Mouse (Mus musculus) T-helper 17 cell (primary cell): ENCODE measurements around the gene Shisa5.

Experiments used
- in situ Hi-C, 2 experiments: fragments of 300-600 bp; cut with MboI, MseI; formaldehyde crosslinking; loops; 1 replicate in 1 of 2; 2 replicates in 1 of 2; pipeline ENCODE4 v1.15.1; 2025; ENCODE audit warnings: high pct_unique_total_duplicates in 2 of 2

The Shisa5 gene

DNA sequence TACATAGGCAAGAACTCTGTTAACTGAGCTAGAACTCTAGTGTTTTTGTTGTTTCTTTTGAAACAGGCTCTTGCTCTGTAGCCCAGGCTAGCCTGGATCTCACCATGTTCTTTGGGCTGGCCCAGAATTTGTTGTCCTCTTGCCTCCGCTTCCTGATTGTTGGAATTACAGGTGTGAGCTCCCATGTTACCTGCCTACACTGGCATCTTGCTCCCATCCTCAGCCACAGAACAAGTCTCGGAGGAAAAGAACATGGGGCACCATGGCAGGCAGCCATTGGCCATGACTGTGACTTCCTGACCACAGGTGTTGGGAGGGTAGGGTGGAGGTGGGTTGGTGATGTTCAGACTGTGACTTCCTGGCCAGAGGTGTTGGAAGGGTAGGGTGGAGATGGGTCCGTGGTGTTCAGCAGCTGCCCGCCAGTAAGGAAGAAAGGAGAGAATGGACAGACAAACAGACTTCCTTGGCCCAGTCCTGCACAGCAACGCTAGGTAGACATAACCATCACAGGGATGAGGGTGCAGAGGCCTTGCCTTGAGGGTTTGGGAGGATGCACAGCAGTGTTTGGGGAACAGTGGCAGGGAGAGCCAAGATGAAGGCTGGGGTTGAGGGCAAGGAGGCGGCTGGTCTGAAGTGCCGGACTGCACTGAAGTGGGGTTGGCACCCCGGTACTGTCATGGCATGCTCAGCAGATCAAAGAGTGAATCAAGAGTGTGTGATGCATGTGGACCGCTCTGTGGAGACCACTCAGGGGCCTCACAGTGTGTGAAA, 14.3 kb downstream of the Shisa5 start:
- in situ Hi-C loops = loop anchor here (5.0 to 25.0 kb wide), 6 partner anchors 400 to 1860 kb away; partner anchors contain the start of genes Dalrd3 (in 1 of the 2), Fam240a (in 1 of the 2), Impdh2 (in 1 of the 2) and Ndufaf3 (in 1 of the 2)

GRCm38 (mm10) chr9:109053366-109053765, 15.0 kb downstream of the Shisa5 start:
- in situ Hi-C loops = loop anchor here (5.0 to 25.0 kb wide), 6 partner anchors 401 to 1859 kb away; partner anchors contain the start of genes Dalrd3 (in 1 of the 2), Fam240a (in 1 of the 2), Impdh2 (in 1 of the 2) and Ndufaf3 (in 1 of the 2)

GRCm38 (mm10) chr9:109053851-109054250, 15.5 kb downstream of the Shisa5 start:
- in situ Hi-C loops = loop anchor here (5.0 to 25.0 kb wide), 6 partner anchors 402 to 1858 kb away; partner anchors contain the start of genes Dalrd3 (in 1 of the 2), Fam240a (in 1 of the 2), Impdh2 (in 1 of the 2) and Ndufaf3 (in 1 of the 2)

GRCm38 (mm10) chr9:109054712-109055111, 16.3 kb downstream of the Shisa5 start:
- in situ Hi-C loops = loop anchor here (5.0 to 25.0 kb wide), 7 partner anchors 52 to 1858 kb away; partner anchors contain the start of genes Dalrd3 (in 1 of the 2), Fam240a (in 1 of the 2), Impdh2 (in 1 of the 2) and Ndufaf3 (in 1 of the 2)

DNA sequence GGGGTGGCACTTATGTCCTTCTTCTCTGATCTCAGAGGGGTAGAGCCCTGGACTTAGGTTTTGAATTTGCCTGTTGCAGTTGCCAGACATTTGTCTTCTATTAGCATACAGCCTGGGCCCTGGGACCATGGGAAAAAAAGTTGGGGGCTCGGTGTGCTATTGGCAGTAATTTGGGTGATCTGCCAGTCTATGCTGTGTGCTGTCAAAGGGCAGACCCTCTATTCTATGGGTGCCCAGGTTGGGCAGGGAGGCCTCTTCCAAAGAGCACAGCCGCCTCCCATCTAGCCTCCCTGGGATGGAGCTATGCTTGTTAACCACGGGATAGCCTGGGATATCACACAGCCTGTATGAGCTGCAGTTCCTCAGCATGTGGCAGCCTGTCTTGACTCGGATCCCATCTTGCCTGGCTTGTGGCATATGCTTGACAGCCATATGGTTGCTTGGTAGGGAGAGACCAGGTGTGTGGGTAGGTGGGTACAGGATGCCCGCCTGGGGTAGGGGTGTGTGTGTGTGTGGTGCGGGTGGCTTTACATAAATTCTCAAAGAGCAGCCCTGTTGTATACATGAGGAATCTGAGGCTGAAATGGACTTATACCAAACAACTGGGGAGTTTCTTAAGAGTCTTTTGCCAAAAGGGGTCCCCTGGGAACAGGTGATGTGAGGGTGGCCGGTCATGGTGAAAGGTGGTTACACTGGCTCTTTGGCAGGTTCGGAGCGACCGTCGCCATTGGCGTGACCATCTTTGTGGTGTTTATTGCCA, 17.1 kb downstream of the Shisa5 start:
- in situ Hi-C loops = loop anchor here (5.0 to 25.0 kb wide), 6 partner anchors 53 to 1857 kb away; partner anchors contain the start of genes Dalrd3 (in 1 of the 2), Fam240a (in 1 of the 2), Impdh2 (in 1 of the 2) and Ndufaf3 (in 1 of the 2)

GRCm38 (mm10) chr9:109056081-109056690, 17.8 kb downstream of the Shisa5 start:
- in situ Hi-C loops = loop anchor here (5.0 to 25.0 kb wide), 6 partner anchors 54 to 1856 kb away; partner anchors contain the start of genes Dalrd3 (in 1 of the 2), Fam240a (in 1 of the 2), Impdh2 (in 1 of the 2) and Ndufaf3 (in 1 of the 2)

GRCm38 (mm10) chr9:109056916-109057315, 18.6 kb downstream of the Shisa5 start:
- in situ Hi-C loops = loop anchor here (5.0 to 25.0 kb wide), 6 partner anchors 55 to 1855 kb away; partner anchors contain the start of genes Dalrd3 (in 1 of the 2), Fam240a (in 1 of the 2), Impdh2 (in 1 of the 2) and Ndufaf3 (in 1 of the 2)

GRCm38 (mm10) chr9:109057543-109057942, 19.2 kb downstream of the Shisa5 start:
- in situ Hi-C loops = loop anchor here (5.0 to 25.0 kb wide), 6 partner anchors 55 to 1855 kb away; partner anchors contain the start of genes Dalrd3 (in 1 of the 2), Fam240a (in 1 of the 2), Impdh2 (in 1 of the 2) and Ndufaf3 (in 1 of the 2)

DNA sequence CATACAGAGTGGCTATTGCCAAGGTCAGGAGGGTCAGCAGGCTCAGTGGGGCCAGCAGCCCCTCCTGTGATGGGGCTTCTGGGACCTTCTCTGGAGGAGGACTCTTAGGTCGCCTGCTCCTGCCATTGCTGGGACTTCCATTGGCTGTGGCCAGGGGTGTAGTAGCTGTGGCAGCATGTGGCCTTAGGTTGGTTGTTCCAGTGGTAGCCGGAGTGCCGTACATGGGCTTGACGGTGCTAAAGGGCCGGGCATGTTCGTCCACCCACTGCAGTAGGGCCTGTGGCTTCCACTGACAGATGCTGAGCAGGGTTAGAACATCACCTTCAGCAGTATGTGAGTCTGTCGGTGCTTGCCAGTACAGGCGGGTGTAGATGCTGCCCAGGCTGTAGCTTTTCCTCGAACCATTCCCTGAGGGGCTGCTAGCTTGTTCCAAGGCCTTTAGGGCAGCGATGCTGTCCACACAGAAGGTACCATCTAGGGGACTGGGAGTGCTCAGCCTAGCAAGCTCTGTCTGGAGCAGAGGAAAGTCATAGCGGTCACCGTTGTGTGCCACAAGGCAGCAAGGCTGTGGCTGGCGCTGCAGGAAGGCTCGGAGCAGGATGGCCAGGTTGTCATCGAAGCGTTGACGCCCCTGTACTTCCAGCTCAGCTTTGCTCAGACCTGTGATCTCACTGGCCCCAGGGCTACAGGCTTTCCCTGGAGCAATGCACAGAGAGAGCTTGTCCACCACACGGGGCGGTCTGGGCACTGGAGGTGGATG, 19.8 kb downstream of the Shisa5 start:
- in situ Hi-C loops = loop anchor here (5.0 to 25.0 kb wide), 6 partner anchors 56 to 1854 kb away; partner anchors contain the start of genes Dalrd3 (in 1 of the 2), Fam240a (in 1 of the 2), Impdh2 (in 1 of the 2) and Ndufaf3 (in 1 of the 2)

DNA sequence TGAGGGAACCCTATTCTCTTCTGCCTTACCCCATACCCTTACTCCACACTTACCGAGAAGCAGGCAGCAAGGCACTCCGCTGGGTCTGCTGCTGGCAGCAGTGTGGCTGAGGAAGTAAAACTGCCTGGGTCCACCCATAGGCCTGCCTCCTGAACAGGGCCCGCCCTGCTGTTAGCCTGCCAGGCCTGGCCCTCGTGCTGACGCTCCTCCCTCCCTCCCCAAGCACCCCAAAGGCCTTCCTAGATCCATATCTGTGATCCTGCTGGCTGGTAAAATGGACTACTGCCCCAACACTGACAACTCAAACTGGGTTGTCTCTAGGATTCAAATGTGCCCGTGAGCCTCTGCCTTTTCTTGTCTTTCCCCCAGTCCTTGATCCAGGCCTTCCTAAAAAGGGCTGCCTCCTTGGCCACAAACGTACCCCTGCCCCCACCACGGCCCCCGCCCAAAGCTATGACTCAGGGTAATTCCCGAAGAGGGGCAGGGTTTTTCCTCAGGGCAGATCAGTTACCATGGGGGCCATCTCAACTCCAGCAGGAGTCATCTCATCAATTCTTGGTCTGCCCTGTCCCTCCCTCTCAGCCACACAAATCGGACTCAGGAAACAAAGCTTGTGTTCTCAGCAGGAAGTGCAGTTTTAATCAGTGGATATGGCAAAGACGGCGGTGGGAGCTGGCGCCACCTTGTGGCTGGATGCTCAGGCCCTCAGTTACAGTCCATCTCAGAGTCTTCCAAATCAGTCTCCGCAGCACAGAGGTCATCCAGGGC, 21.0 kb downstream of the Shisa5 start, which contains the start of gene Trex1:
Trex1 (minus strand) TSS at position 599 of the 768 bp plus-strand sequence.
- in situ Hi-C loops = loop anchor here (5.0 to 25.0 kb wide), 6 partner anchors 57 to 1853 kb away; partner anchors contain the start of genes Dalrd3 (in 1 of the 2), Fam240a (in 1 of the 2), Impdh2 (in 1 of the 2) and Ndufaf3 (in 1 of the 2)

- in situ Hi-C loops = loop anchor here (5.0 to 25.0 kb wide), 2 partner anchors 53 to 1852 kb away; partner anchors contain the start of gene Fam240a (in 1 of the 2)
These were observed 22.0 kb downstream of the Shisa5 start for GRCm38 (mm10) chr9:109060184-109060897.

- in situ Hi-C loops = loop anchor here (5.0 to 25.0 kb wide), 2 partner anchors 54 to 1851 kb away; partner anchors contain the start of gene Fam240a (in 1 of the 2)
These were observed 22.5 kb downstream of the Shisa5 start for GRCm38 (mm10) chr9:109060898-109061295.

DNA sequence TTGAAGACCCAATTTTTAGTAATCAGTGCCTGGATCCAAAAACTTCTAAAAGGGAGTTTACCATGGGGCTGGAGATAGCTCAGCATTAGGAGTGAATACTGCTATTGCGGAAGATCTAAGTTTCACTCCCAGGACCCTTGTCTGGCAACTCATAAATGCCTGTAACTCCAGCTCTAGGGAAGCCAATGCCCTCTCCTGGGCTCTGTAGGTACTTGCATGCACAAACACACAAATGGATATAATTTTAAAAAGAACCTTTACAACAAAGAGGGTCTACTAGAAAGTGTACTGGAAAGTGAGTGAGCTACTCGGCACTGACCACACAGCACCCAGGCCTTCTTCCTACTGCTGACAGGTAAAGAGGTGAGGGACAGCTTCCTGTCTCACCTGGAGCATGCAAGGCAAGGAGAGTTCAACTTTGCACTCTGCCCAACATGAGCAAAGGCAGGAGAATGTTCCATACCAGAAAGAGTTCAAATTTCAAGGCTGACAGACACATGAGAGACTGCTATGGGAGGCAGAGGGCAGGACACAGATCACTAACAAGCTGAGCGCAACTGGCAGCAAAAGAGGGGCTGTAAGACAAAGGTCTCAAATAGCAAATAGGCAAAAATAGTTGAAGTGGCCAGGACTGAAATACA, 29.9 kb downstream of the Shisa5 start:
- in situ Hi-C loops = loop anchor here in 1 of 2 experiments (25.0 kb wide), 1 partner anchor 1844 kb away; the partner anchor contains the start of gene Fam240a

DNA sequence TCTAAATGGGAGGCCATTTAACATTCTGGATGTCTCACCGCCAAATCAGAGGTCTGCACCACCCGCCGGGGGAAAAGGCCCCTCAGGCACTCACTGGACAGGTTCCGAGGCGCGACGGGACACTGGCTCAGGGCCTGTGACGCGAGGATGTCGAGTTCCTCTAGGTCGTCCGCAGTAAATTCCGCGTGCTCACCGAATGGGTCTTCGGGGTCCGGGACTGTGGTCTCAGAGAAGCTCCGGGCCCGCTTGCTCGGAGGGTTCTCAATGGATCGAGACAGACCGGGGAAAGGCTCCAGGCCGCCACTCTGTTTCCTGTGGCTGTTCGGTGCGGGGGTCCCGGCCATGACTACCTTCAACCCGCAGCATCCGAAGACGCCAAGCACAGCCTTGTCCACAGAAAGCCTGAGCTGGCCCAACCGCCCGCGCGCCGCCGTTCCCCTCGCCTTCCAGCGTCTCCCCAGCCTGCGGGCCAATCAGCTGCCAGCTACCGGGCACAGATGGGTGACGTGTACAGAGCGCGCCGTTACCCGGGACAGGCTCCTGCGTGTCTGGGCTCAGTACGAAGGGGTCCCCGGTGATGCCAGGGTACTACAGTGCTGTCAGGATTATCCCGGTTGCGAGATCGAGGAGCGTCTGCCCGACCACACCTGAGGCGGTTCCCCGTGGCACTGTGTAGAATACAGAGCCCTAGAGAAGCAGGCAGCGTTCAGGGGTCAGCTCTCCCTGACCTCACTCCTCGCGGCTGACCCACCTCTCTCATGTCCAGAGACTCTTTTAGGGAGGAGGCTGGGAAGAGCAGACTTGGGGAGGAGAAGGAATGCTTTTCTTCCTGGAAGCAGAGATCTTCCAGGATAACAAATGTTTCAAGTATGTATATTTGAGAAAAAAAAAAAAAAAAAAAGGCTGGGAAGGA, 35.6 kb downstream of the Shisa5 start, which contains the start of gene Atrip:
Atrip (minus strand) TSS at position 464 of the 913 bp plus-strand sequence.
- in situ Hi-C loops = loop anchor here in 1 of 2 experiments (25.0 kb wide), 1 partner anchor 1838 kb away; the partner anchor contains the start of gene Fam240a

DNA sequence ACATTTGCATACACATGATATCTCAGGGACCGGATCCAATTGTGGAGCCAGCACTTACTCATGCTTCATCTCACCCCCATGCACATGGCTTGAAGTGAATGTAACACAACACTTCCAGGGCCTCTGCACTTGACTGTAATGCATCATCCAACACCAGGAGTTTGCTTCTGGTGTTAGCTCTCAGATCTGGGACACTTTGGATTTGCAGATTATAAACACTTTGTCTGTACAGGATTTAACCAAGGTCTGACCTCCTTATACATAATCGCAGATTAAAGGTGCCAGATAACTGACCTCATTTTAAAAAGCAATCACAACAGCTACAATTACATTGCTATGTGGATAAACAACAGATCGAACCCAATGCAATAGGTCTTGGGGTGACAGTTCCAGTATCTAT, 42.2 kb downstream of the Shisa5 start:
- in situ Hi-C loops = loop anchor here in 1 of 2 experiments (10.0 to 25.0 kb wide), 2 partner anchors 226 to 1543 kb away; partner anchors contain the start of genes Cyb561d2, Nprl2, Slc26a6 and Tmem115

GRCm38 (mm10) chr9:109081749-109082123, 43.4 kb downstream of the Shisa5 start:
- in situ Hi-C loops = loop anchor here in 1 of 2 experiments (10.0 to 25.0 kb wide), 2 partner anchors 227 to 1544 kb away; partner anchors contain the start of genes Cyb561d2, Nprl2, Slc26a6 and Tmem115
